ENCODE assay signal across 17 mouse cellular contexts in the genomic region with DNA sequence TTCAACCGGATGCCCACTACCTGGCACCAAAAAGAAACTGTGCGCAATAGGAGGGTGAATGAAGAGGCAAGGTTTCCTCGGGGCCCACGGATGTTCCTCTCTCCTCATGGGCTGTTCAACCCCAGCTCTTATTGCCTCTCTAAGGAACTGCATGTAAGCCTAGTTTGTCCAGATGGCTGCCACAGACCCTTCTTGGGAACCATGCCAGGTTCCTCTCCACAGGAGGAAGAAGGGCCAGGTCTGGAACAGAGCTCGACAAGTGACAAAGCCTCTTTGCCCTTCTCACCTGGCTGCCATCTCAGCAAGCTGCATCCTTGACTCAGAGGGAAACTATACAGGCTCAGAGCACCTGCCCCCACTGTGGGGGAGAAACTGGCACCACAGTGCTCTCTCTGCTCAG.
"Had no signal": no experiment of that assay in that cellular context is flagged by ENCODE, and none has a peak within 500 bp of the region (broad histone marks: within the 10 kb centered on the region; RNA-seq: fewer than 3 reads in every experiment).

No protein-coding gene starts in this region.

- H3K4me2 ChIP-seq: limb, embryonic 12.5 days; limb, embryonic 15.5 days; liver, embryonic 11.5 days; lung, embryonic 14.5 days; midbrain, embryonic 12.5 days had no signal

- H3K36me3 ChIP-seq: limb, embryonic 12.5 days; limb, embryonic 15.5 days; midbrain, embryonic 12.5 days had no signal

- H3K27me3 ChIP-seq: limb, embryonic 12.5 days; limb, embryonic 15.5 days; midbrain, embryonic 12.5 days had no signal

- DNase-seq: kidney, adult 9 months; kidney, postnatal 14 days; kidney, postnatal 4 days; layer of hippocampus, adult 9-11 months; liver, postnatal 0 days; lung, embryonic 14.5 days; thymus, adult 18-20 months; thymus, postnatal 36 days had no signal

- H3K9me3 ChIP-seq: limb, embryonic 12.5 days; limb, embryonic 15.5 days; midbrain, embryonic 12.5 days had no signal

- ATAC-seq: liver, postnatal 0 days; lung, postnatal 0 days; midbrain, embryonic 16.5 days had no signal

- H3K4me3 ChIP-seq: left cerebral cortex, adult 2 months; limb, embryonic 12.5 days; limb, embryonic 15.5 days; midbrain, embryonic 12.5 days had no signal

- H3K4me1 ChIP-seq: limb, embryonic 12.5 days; limb, embryonic 15.5 days; midbrain, embryonic 12.5 days had no signal

- H3K9ac ChIP-seq: limb, embryonic 12.5 days; limb, embryonic 15.5 days; liver, embryonic 14.5 days; liver, postnatal 0 days; lung, embryonic 14.5 days; midbrain, embryonic 12.5 days had no signal

- H3K27ac ChIP-seq: left cerebral cortex, adult 2 months; limb, embryonic 12.5 days; limb, embryonic 15.5 days; liver, embryonic 14.5 days; macrophage; midbrain, embryonic 12.5 days had no signal
